Mouse (Mus musculus) embryonic facial prominence, embryonic 12.5 days (tissue): ENCODE measurements around the gene Trip4. TPM values are rescaled to one million over a fixed set of nuclear protein-coding genes. Genes with fewer than 3 reads are reported as not detected.

Experiments used
- ATAC-seq: fragments of 200-750 bp; cut with Nextera tagmentation; 2 replicates; pipeline ENCODE4 v1.8.0; 2017; ENCODE audit not compliant: insufficient number of reproducible peaks, insufficient read depth, low FRiP score, low TSS enrichment
- H3K27ac ChIP-seq: fragments of 300-500 bp; sonication (generic); 2 replicates; pipeline ENCODE4 v1.5.1; 2016; ENCODE audit warnings: mild to moderate bottlenecking
- H3K27me3 ChIP-seq: fragments of 300-500 bp; sonication (generic); 2 replicates; pipeline ENCODE4 v1.6.1; 2016; ENCODE audit warnings: mild to moderate bottlenecking, moderate library complexity
- H3K36me3 ChIP-seq: fragments of 300-500 bp; sonication (generic); 2 replicates; pipeline ENCODE4 v1.6.1; 2016; ENCODE audit warnings: mild to moderate bottlenecking
- H3K4me1 ChIP-seq: fragments of 300-500 bp; sonication (generic); 2 replicates; pipeline ENCODE4 v1.6.1; 2016
- H3K4me2 ChIP-seq: fragments of 300-500 bp; sonication (generic); replicated peaks from 2 replicates; pipeline ENCODE4 v1.6.1; 2016; ENCODE audit warnings: mild to moderate bottlenecking, moderate library complexity
- H3K4me3 ChIP-seq: fragments of 300-500 bp; sonication (generic); 2 replicates; pipeline ENCODE4 v1.5.1; 2016; ENCODE audit warnings: mild to moderate bottlenecking
- H3K9ac ChIP-seq: fragments of 300-500 bp; sonication (generic); 2 replicates; pipeline ENCODE4 v1.6.1; 2016; ENCODE audit warnings: mild to moderate bottlenecking, moderate library complexity
- H3K9me3 ChIP-seq: fragments of 300-500 bp; sonication (generic); 2 replicates; pipeline ENCODE4 v1.6.1; 2016; ENCODE audit warnings: mild to moderate bottlenecking, moderate library complexity
- WGBS: fragments of 180-500 bp; shearing (Covaris S2); methylation state at CpG from one replicate; pipeline ENCODE4 v1.1.7; 2016; 5-methylcytosine and 5-hydroxymethylcytosine counted together
- polyA plus RNA-seq: library from polyadenylated mRNA; unstranded; fragments of >200 nt; fragmentation: Nextera tagmentation; extraction: Ambion mirVana; gene quantifications from 2 replicates; pipeline ENCODE4 v1.2.1, GENCODE M21; 2016

Trip4 gene
- polyA plus RNA-seq, 1 experiment from 2014 or later: 41.5 TPM

DNA sequence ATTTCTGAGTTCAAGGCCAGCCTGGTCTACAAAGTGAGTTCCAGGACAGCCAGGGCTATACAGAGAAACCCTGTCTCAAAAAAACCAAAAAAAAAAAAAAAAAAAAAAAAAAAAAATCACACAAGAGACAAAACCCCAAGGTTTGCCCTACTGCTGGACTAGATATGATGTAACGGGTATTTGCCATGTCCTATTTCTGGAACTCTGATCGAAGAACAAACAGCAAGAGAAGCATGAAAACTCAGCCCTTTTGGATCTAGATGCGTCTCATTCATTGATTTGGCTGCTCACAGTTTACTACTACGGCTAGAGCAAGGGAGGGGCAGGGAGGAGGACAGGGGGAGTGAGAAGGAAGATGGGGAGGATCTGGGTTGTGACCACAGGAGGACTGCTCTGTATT is 86.6 kb downstream of the Trip4 start:
- 86% methylated on average over 4 of the region's 4 CpGs for WGBS
- no peak overlapping the region for H3K4me3 ChIP-seq

DNA sequence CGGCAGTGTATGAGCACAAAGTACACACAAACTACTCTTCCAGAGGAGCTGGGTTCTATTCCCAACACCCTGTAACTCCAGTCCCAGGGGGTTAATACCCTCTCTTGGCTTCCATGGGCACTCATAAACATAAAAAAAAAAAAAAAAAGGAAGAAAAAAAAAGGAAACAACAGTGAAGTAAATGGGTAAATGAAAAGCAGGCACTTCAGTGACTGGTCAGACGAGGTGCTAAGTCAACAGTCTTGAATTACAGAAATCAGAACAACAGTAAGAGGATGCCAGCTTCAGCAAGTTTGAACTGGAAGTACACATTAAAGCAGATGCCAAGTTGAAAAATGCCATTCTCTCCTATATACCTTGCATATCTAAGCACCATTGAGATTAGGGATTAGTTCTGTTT is 88.3 kb downstream of the Trip4 start:
- H3K36me3 ChIP-seq: peaks cover 9% of the 10 kb centered on the region; the same call in 1 of the 2 replicates
- no peak overlapping the region for H3K27ac ChIP-seq
- H3K27me3 ChIP-seq: no peaks in the 10 kb centered on the region
- no peaks in the 10 kb centered on the region for H3K9me3 ChIP-seq
- no peak overlapping the region for H3K9ac ChIP-seq
- no peak for ATAC-seq
- 67% methylated on average over 2 of the region's 2 CpGs for WGBS
- H3K4me2 ChIP-seq: no peak overlapping the region
- peaks cover 12% of the 10 kb centered on the region for H3K4me1 ChIP-seq
- no peak overlapping the region for H3K4me3 ChIP-seq

More for the DNA sequence above, 86.6 kb downstream of the Trip4 start:
- Histone ChIP-seq H3K9ac (no peak overlapping the region), H3K36me3 (peaks cover 5% of the 10 kb centered on the region; the same call in 1 of the 2 replicates), H3K4me2 (no peak overlapping the region), H3K27me3 (no peaks in the 10 kb centered on the region), H3K27ac (no peak overlapping the region), H3K9me3 (no peaks in the 10 kb centered on the region), H3K4me1 (peaks cover 22% of the 10 kb centered on the region)
- ATAC-seq: no peak

DNA sequence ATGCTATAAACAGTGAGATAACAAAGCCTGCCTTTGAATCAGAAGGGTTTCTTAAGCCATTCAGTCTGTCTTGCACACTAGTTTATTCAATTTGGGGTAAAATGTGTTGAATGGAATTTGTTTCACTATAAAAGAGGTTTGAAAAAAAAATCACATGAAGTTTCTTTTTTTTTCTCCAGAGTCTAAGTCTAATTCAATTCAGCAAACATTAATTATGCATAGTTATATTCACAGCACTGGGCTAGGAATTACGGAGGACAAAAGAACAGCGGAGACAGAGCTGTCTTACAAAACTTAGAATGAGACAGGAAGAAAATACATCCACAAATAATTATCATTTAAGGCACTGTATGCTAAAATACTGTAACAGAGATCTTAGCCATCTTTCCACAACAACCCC is 90.2 kb downstream of the Trip4 start:
- Histone ChIP-seq H3K27ac (no peak overlapping the region), H3K9ac (no peak overlapping the region), H3K27me3 (no peaks in the 10 kb centered on the region), H3K36me3 (peaks cover 12% of the 10 kb centered on the region; the same call in 1 of the 2 replicates), H3K4me3 (no peak overlapping the region), H3K9me3 (no peaks in the 10 kb centered on the region), H3K4me1 (peaks cover 1% of the 10 kb centered on the region; the same call in 1 of the 2 replicates), H3K4me2 (no peak overlapping the region)
- WGBS: 92% methylated on average over 2 of the region's 2 CpGs
- ATAC-seq: no peak

DNA sequence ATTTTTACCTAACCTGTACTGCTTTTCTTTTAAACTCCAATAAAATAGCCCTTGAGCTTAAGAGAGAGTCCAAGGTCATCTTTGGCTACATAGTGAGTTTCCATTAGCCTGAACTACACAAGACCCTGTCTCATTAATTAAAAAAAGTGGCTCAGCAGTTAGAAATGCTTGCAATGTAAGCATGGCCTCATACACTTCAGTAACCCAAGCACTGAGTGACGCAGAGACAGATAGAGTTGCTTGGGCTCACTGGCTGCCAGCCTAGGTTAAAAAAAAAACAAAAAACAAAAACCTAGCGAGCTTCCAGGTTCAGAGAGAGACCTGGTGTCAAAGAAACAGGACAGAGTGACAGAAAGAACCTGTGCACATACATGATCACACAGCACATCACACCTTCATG is 95.8 kb downstream of the Trip4 start:
- Histone ChIP-seq H3K27ac (no peak overlapping the region), H3K27me3 (no peaks in the 10 kb centered on the region), H3K4me2 (no peak overlapping the region), H3K4me3 (no peak overlapping the region), H3K36me3 (peaks cover 12% of the 10 kb centered on the region; the same call in 1 of the 2 replicates), H3K4me1 (no peaks in the 10 kb centered on the region), H3K9me3 (no peaks in the 10 kb centered on the region), H3K9ac (no peak overlapping the region)
- WGBS: 54% methylated on average over 2 of the region's 2 CpGs
- ATAC-seq: no peak

DNA sequence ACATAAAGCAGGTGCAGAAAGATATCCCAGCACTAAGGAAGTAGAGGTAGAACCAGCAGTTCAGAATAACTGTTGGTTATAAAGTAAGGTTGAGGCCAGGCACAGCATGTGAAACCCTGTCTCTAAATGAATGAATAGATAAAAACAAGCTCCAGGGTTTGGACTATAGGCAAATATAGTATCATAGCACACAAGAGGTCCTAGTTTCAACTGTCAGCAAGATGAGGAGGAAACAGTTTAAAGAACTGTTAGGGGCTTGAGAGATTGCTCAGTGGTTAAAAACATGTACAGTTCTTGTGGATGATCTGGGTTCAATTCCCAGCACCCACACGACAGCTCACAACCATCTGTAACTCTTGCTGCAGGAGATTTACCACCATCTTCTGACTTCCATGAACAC is 96.8 kb downstream of the Trip4 start:
- WGBS: 72% methylated on average over 1 of the region's 1 CpGs
- no peaks in the 10 kb centered on the region for H3K27me3 ChIP-seq
- H3K9ac ChIP-seq: no peak overlapping the region
- no peak overlapping the region for H3K4me3 ChIP-seq
- H3K9me3 ChIP-seq: no peaks in the 10 kb centered on the region
- H3K27ac ChIP-seq: no peak overlapping the region
- H3K4me2 ChIP-seq: no peak overlapping the region
- no peaks in the 10 kb centered on the region for H3K4me1 ChIP-seq
- H3K36me3 ChIP-seq: 0 out of 2 replicates have a peak, but pooled peaks cover 6% of the 10 kb centered on the region
- no peak for ATAC-seq

DNA sequence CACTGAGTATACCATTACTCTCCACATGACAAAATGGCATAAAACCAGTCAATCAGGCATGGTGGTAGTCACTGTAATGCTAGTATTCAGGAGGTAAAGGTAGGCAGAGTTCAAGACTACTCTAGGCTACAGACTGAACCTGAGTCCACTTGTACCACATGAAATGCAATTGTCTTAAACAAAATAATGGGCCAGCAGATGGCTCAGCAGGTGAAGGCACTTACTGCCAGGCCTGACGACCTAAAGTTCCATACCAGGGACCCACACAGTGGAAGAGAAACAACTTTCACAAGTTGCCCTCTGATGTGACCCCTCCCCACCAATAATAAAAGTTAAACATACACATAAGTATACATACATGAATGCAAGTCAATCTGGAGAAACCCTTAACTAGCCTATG is 100.8 kb downstream of the Trip4 start:
- H3K27ac ChIP-seq: no peak overlapping the region
- H3K9me3 ChIP-seq: no peaks in the 10 kb centered on the region
- 45% methylated on average over 1 of the region's 1 CpGs for WGBS
- H3K36me3 ChIP-seq: no peaks in the 10 kb centered on the region
- no peak overlapping the region for H3K4me2 ChIP-seq
- no peaks in the 10 kb centered on the region for H3K4me1 ChIP-seq
- ATAC-seq: no peak
- H3K27me3 ChIP-seq: no peaks in the 10 kb centered on the region
- no peak overlapping the region for H3K9ac ChIP-seq
- no peak overlapping the region for H3K4me3 ChIP-seq

DNA sequence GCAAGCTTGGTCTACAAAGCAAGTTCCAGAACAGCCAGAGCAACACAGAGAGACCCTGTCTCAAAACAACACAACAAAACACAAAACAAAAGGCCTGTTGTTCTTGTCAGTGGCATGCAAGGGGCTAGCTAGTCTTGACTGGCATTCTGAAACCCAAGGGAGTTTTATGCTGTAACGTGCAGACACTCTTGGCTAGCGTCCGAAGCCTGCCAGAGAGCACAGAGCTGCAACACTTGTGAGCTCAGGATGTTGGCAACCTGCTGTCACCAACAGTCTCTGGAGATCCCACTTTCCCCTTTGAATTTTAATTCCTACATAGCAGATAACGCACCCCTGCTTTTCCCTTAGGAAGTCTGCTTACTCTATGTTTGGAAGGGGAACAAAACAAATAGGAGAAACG is 101.3 kb downstream of the Trip4 start:
- Histone ChIP-seq H3K27me3 (no peaks in the 10 kb centered on the region), H3K36me3 (no peaks in the 10 kb centered on the region), H3K4me2 (no peak overlapping the region), H3K9me3 (no peaks in the 10 kb centered on the region), H3K4me3 (no peak overlapping the region), H3K27ac (no peak overlapping the region), H3K4me1 (no peaks in the 10 kb centered on the region), H3K9ac (no peak overlapping the region)
- no peak for ATAC-seq
- 51% methylated on average over 5 of the region's 5 CpGs for WGBS

DNA sequence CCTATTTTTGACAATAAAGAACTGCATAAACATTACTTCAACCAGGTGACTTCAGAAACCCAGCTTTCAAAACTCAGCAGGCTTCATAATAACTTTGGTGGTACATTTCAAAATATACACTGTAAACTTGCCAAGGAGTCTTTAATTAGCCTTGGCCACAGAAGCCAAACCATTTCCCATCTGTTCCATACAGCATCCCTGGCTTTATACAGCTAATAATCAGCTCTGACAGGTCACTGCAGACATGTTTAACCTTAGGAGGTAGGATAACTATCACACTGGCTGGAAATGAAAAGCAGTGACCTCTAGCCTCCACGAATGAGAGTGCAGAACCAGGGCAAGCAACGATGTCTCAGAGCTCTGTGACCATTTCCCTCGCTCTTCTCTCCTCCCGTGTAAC is 108.8 kb downstream of the Trip4 start:
- no peak overlapping the region for H3K9ac ChIP-seq
- H3K4me3 ChIP-seq: no peak overlapping the region
- peaks cover 10% of the 10 kb centered on the region; the same call in 1 of the 2 replicates for H3K4me1 ChIP-seq
- H3K4me2 ChIP-seq: no peak overlapping the region
- no peaks in the 10 kb centered on the region for H3K27me3 ChIP-seq
- H3K9me3 ChIP-seq: no peaks in the 10 kb centered on the region
- 57% methylated on average over 4 of the region's 4 CpGs for WGBS
- ATAC-seq: no peak
- H3K27ac ChIP-seq: no peak overlapping the region
- peaks cover 5% of the 10 kb centered on the region for H3K36me3 ChIP-seq

DNA sequence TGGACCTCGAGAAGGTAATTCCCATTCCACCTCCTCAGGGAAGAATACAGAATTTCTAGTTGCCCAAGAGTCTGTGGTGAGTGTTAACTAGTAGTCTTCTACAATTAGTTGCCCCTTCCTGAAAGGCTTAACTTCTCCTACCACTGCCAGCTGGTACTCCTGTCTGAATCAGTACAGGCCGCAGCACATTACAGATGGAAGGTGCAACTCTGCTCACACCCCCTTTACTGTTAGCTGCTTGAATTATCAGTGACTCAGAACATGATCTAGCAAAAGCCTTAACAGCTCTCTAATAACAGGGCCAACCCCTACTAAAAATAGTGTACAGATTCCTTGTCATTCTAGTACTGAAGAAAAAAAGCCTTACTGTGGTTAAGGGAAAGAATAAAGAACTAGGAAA is 112.9 kb downstream of the Trip4 start:
- ATAC-seq: no peak
- no peak overlapping the region for H3K4me3 ChIP-seq
- peaks cover 23% of the 10 kb centered on the region; the same call in 1 of the 2 replicates for H3K4me1 ChIP-seq
- 88% methylated on average over 2 of the region's 2 CpGs for WGBS
- H3K27ac ChIP-seq: no peak overlapping the region
- H3K9ac ChIP-seq: no peak overlapping the region
- H3K36me3 ChIP-seq: peaks cover 12% of the 10 kb centered on the region
- H3K4me2 ChIP-seq: no peak overlapping the region
- no peaks in the 10 kb centered on the region for H3K9me3 ChIP-seq
- H3K27me3 ChIP-seq: no peaks in the 10 kb centered on the region

DNA sequence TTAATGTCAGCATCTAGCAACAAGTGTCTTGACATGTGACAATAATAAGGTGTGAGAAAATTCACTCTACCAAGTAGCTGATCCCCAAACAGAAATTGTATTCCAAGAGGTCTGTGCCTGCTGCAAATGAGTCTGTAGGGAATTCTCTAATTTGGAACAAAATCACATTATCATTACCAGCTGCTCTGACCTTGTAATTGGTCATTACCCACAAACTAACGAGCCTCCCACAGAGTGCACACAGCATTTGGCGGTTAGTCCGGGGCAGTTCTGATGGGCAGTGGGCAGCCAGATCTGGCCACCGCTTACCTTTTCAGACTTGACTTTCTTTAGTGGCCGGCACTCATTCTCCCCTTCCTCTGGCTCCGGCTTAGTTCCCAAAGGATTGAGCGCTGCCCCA is 114.3 kb downstream of the Trip4 start:
- Histone ChIP-seq H3K27me3 (no peaks in the 10 kb centered on the region), H3K9me3 (no peaks in the 10 kb centered on the region), H3K4me2 (no peak overlapping the region), H3K4me1 (peaks cover 16% of the 10 kb centered on the region; the same call in 1 of the 2 replicates), H3K36me3 (peaks cover 12% of the 10 kb centered on the region), H3K27ac (no peak overlapping the region), H3K9ac (no peak overlapping the region), H3K4me3 (no peak overlapping the region)
- WGBS: 66% methylated on average over 7 of the region's 7 CpGs
- ATAC-seq: no peak

DNA sequence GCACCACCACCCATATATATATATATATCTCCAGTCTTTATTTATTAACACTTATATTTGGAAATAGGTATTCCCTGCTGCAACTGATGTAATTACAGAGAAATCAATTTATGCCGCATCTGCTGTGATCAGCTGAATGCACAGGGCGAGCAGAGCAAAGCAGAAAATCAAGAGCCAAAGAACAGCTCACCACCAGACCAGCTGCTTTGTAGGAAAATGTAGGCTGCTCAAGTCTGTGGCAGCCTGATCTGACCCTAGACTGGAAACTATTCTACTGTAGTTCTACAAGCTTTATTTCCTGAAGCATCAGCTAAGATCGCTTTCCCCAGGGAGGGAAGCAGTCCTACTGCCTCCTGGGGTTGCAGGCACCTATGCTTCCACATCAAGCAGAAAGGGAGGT is 115.1 kb downstream of the Trip4 start:
- H3K36me3 ChIP-seq: peaks cover 12% of the 10 kb centered on the region
- 87% methylated on average over 3 of the region's 3 CpGs for WGBS
- H3K27me3 ChIP-seq: no peaks in the 10 kb centered on the region
- no peaks in the 10 kb centered on the region for H3K9me3 ChIP-seq
- peaks cover 17% of the 10 kb centered on the region; the same call in 1 of the 2 replicates for H3K4me1 ChIP-seq
- H3K4me3 ChIP-seq: no peak overlapping the region
- no peak overlapping the region for H3K4me2 ChIP-seq
- no peak for ATAC-seq
- no peak overlapping the region for H3K9ac ChIP-seq
- H3K27ac ChIP-seq: no peak overlapping the region

DNA sequence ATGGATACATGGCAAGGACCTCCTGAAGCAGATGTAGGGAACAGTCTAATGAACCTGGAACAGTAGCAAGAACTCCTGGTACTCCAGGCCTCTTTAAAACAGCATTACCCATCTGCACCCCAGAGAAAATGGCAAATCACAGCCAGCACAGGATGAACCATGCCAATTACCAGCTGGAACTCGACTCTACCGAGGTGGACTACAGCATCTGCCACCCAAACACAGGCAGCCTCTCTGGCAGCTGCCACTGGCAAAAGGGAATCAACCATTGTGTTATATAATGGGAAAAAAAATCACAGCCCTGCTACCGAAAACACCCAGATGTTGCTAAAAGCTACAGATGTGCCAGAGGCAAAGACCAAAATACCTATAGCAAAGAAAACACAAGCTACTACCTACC is 115.5 kb downstream of the Trip4 start:
- no peak overlapping the region for H3K9ac ChIP-seq
- ATAC-seq: no peak
- H3K27me3 ChIP-seq: no peaks in the 10 kb centered on the region
- H3K27ac ChIP-seq: no peak overlapping the region
- H3K9me3 ChIP-seq: no peaks in the 10 kb centered on the region
- peaks cover 20% of the 10 kb centered on the region; the same call in 1 of the 2 replicates for H3K4me1 ChIP-seq
- no peak overlapping the region for H3K4me3 ChIP-seq
- H3K4me2 ChIP-seq: no peak overlapping the region
- WGBS: 82% methylated on average over 3 of the region's 3 CpGs
- peaks cover 12% of the 10 kb centered on the region for H3K36me3 ChIP-seq

DNA sequence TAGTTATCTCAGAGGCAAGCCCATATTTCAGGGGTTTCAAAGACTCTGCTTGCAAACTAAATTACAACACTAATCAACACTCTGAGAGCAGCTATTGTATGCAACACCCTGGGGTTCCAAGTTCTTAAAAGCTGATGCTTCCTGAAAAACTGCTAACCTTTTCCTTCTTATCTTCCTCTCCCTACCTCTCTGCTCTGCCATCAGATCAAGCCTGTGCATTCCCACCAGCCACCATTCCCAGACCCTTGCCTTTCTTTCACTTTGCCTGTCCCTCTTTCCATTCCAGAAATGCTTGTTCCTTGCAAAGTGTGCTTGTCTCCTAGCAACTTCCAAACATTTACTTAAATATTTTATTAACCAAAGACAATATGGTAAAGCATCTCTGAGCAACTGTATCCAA is 116.7 kb downstream of the Trip4 start:
- H3K4me2 ChIP-seq: no peak overlapping the region
- H3K27me3 ChIP-seq: no peaks in the 10 kb centered on the region
- H3K9me3 ChIP-seq: no peaks in the 10 kb centered on the region
- no peak overlapping the region for H3K9ac ChIP-seq
- ATAC-seq: no peak
- H3K4me3 ChIP-seq: no peak overlapping the region
- no peak overlapping the region for H3K27ac ChIP-seq
- H3K4me1 ChIP-seq: peaks cover 31% of the 10 kb centered on the region
- H3K36me3 ChIP-seq: peaks cover 12% of the 10 kb centered on the region
